Mouse (Mus musculus): ENCODE measurements around the gene Bnc2. TPM values are rescaled to one million over a fixed set of nuclear protein-coding genes. Genes with fewer than 3 reads are reported as not detected.

Gene Bnc2
- polyA plus RNA-seq, 2 experiments: 24.3 to 25.7 TPM

GRCm38 (mm10) chr4:84488323-84488722 is 186.8 kb downstream of the Bnc2 start:
- Histone ChIP-seq H3K27ac (replicated peaks; ENCODE audit: low read depth, low read length) (no peak overlapping the region), H3K4me3 (replicated peaks; ENCODE audit: low read length) (no peak overlapping the region), H3K9me3 (ENCODE audit: control insufficient read depth, low read length) (no peaks in the 10 kb centered on the region), H3K36me3 (ENCODE audit: control insufficient read depth, insufficient read depth, low read length) (no peaks in the 10 kb centered on the region), H3K4me2 (replicated peaks; ENCODE audit: low read depth, low read length, severe bottlenecking) (no peak overlapping the region), H3K27me3 (ENCODE audit: control insufficient read depth, insufficient read depth, low read length) (no peaks in the 10 kb centered on the region), H3K9ac (ENCODE audit: low read depth, low read length, severe bottlenecking) (no peak overlapping the region), H3K4me1 (ENCODE audit: control insufficient read depth, insufficient read depth, low read length) (no peaks in the 10 kb centered on the region)
- no peak for ATAC-seq (ENCODE audit: low FRiP score, low read depth)
- WGBS: 63% methylated on average over 5 of the region's 5 CpGs
- no peak for TF ChIP-seq POLR2A (IDR thresholded peaks at IDR 0.05; ENCODE audit: borderline replicate concordance, extremely low read depth, insufficient read depth, insufficient read length)
- peak; percentile 38 for DNase-seq (ENCODE audit: low spot score)

DNA sequence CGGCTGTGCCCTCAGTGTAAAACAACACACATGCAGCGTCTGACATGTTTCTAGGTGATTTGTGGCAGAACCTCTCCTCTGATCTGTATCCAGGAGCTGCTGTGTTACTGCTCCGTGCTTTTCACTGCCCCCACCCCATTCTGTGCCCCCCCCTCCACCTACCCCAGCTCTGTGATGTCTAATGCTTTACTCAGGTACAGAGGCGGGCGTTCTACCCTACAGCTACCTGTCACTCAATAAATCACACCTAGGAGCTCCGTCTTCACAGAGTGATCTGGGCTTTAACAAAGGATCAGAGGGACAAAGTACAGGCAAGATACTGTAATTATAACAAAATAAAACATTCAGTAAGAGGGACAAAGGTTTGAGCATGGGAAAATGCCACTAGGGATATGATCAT is 192.4 kb downstream of the Bnc2 start:
- WGBS: 34% methylated on average over 6 of the region's 6 CpGs
- Histone ChIP-seq H3K9me3 (ENCODE audit: control insufficient read depth, low read length) (no peaks in the 10 kb centered on the region), H3K36me3 (ENCODE audit: control insufficient read depth, insufficient read depth, low read length) (no peaks in the 10 kb centered on the region), H3K27me3 (ENCODE audit: control insufficient read depth, insufficient read depth, low read length) (no peaks in the 10 kb centered on the region), H3K4me3 (replicated peaks; ENCODE audit: low read length) (no peak overlapping the region), H3K27ac (replicated peaks; ENCODE audit: low read depth, low read length) (no peak overlapping the region), H3K9ac (ENCODE audit: low read depth, low read length, severe bottlenecking) (no peak overlapping the region), H3K4me2 (replicated peaks; ENCODE audit: low read depth, low read length, severe bottlenecking) (no peak overlapping the region), H3K4me1 (ENCODE audit: control insufficient read depth, insufficient read depth, low read length) (no peaks in the 10 kb centered on the region; the same call in 1 of the 2 replicates)
- DNase-seq (ENCODE audit: low spot score) (no peak), ATAC-seq (ENCODE audit: low FRiP score, low read depth) (no peak)
- no peak for TF ChIP-seq POLR2A (IDR thresholded peaks at IDR 0.05; ENCODE audit: borderline replicate concordance, extremely low read depth, insufficient read depth, insufficient read length)

DNA sequence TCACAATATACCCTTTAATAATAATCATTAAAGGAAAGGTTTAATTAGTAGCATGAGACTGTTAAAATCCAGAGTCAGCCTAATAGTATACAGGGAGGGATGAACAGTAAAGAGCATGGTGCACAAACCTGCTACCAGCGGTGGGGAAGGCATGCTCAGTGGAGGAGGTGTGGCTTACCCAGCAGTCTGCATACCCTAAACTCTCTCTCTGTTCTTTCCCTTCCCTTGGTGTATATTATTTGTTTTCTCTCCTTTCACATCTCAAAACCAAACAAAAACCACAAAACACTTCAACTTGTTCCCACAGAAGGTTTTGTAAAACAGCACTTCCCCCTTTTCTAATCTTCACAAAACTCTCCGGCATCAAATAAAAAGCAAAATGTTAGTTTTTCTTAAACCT is 202.4 kb downstream of the Bnc2 start:
- DNase-seq (ENCODE audit: low spot score): no peak
- H3K4me3 ChIP-seq (replicated peaks; ENCODE audit: low read length): no peak overlapping the region
- no peaks in the 10 kb centered on the region for H3K27me3 ChIP-seq (ENCODE audit: control insufficient read depth, insufficient read depth, low read length)
- TF ChIP-seq POLR2A (IDR thresholded peaks at IDR 0.05; ENCODE audit: borderline replicate concordance, extremely low read depth, insufficient read depth, insufficient read length): no peak
- no peak overlapping the region for H3K27ac ChIP-seq (replicated peaks; ENCODE audit: low read depth, low read length)
- H3K4me1 ChIP-seq (ENCODE audit: control insufficient read depth, insufficient read depth, low read length): peaks cover 1% of the 10 kb centered on the region; the same call in 1 of the 2 replicates
- no peak overlapping the region for H3K9ac ChIP-seq (ENCODE audit: low read depth, low read length, severe bottlenecking)
- no peak overlapping the region for H3K4me2 ChIP-seq (replicated peaks; ENCODE audit: low read depth, low read length, severe bottlenecking)
- no peaks in the 10 kb centered on the region for H3K9me3 ChIP-seq (ENCODE audit: control insufficient read depth, low read length)
- 63% methylated on average over 2 of the region's 2 CpGs for WGBS
- ATAC-seq (ENCODE audit: low FRiP score, low read depth): no peak
- H3K36me3 ChIP-seq (ENCODE audit: control insufficient read depth, insufficient read depth, low read length): no peaks in the 10 kb centered on the region

DNA sequence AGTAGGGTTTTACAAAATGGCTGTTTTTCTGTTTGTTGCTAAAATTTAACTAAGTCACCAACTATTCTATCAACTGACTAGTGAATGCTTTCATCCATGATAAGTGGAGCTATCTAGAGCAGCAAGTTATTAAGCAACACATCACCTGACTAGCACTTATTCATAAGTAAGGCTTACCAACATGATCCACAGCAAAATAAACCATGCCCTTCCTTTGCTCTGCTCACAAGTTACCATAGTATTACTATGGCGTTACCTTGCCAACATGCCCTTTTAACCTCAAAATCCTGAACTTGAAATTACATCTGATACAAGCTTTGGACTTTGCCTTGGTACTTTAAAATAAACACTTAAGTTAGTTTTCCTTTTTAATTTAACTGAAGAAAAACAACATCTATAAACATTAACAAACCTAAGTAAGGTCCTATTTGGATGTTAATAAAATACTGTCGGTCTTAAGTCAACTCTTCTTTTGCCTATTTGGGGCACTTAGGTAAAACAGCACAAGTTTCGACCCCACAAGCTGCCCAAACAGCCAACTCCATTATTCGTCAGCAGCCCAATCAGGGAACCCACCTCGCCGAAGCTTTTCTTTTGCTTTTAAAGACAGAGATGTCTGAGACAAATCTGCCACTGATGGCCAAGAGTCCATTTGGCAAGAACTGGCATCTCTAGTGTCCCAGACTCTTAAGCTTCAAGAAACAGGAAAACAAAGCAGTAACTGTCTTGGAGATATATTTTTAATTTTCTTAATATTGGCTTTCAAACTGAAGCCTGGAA is 204.8 kb downstream of the Bnc2 start:
- Histone ChIP-seq H3K36me3 (ENCODE audit: control insufficient read depth, insufficient read depth, low read length) (no peaks in the 10 kb centered on the region), H3K4me2 (replicated peaks; ENCODE audit: low read depth, low read length, severe bottlenecking) (no peak overlapping the region), H3K9me3 (ENCODE audit: control insufficient read depth, low read length) (no peaks in the 10 kb centered on the region), H3K27ac (replicated peaks; ENCODE audit: low read depth, low read length) (no peak overlapping the region), H3K27me3 (ENCODE audit: control insufficient read depth, insufficient read depth, low read length) (no peaks in the 10 kb centered on the region), H3K4me3 (replicated peaks; ENCODE audit: low read length) (no peak overlapping the region), H3K9ac (ENCODE audit: low read depth, low read length, severe bottlenecking) (no peak overlapping the region), H3K4me1 (ENCODE audit: control insufficient read depth, insufficient read depth, low read length) (peaks cover 3% of the 10 kb centered on the region; the same call in 1 of the 2 replicates)
- WGBS: 88% methylated on average over 6 of the region's 6 CpGs
- DNase-seq (ENCODE audit: low spot score) (no peak), ATAC-seq (ENCODE audit: low FRiP score, low read depth) (no peak)
- no peak for TF ChIP-seq POLR2A (IDR thresholded peaks at IDR 0.05; ENCODE audit: borderline replicate concordance, extremely low read depth, insufficient read depth, insufficient read length)

- H3K4me2 ChIP-seq (replicated peaks; ENCODE audit: low read depth, low read length, severe bottlenecking): no peak overlapping the region
- no peak overlapping the region for H3K27ac ChIP-seq (replicated peaks; ENCODE audit: low read depth, low read length)
- H3K4me1 ChIP-seq (ENCODE audit: control insufficient read depth, insufficient read depth, low read length): peaks cover 3% of the 10 kb centered on the region; the same call in 1 of the 2 replicates
- H3K9ac ChIP-seq (ENCODE audit: low read depth, low read length, severe bottlenecking): no peak overlapping the region
- TF ChIP-seq POLR2A (IDR thresholded peaks at IDR 0.05; ENCODE audit: borderline replicate concordance, extremely low read depth, insufficient read depth, insufficient read length): no peak
- no peak for DNase-seq (ENCODE audit: low spot score)
- H3K36me3 ChIP-seq (ENCODE audit: control insufficient read depth, insufficient read depth, low read length): no peaks in the 10 kb centered on the region
- H3K27me3 ChIP-seq (ENCODE audit: control insufficient read depth, insufficient read depth, low read length): no peaks in the 10 kb centered on the region
- H3K9me3 ChIP-seq (ENCODE audit: control insufficient read depth, low read length): no peaks in the 10 kb centered on the region
- no peak overlapping the region for H3K4me3 ChIP-seq (replicated peaks; ENCODE audit: low read length)
- no peak for ATAC-seq (ENCODE audit: low FRiP score, low read depth)
- 83% methylated on average over 4 of the region's 4 CpGs for WGBS
Observed at GRCm38 (mm10) chr4:84469400-84469799, 205.7 kb downstream of the Bnc2 start.

Data from limb, embryonic 14.5 days (tissue).